Mouse (Mus musculus): ENCODE measurements at regions not wholly inside any gene's neighbourhood (a gene's known extent, or its start where the extent isn't known, plus 50 kb on each side); places are given as distances from the start of the nearest gene placed in this dataset.

DNA sequence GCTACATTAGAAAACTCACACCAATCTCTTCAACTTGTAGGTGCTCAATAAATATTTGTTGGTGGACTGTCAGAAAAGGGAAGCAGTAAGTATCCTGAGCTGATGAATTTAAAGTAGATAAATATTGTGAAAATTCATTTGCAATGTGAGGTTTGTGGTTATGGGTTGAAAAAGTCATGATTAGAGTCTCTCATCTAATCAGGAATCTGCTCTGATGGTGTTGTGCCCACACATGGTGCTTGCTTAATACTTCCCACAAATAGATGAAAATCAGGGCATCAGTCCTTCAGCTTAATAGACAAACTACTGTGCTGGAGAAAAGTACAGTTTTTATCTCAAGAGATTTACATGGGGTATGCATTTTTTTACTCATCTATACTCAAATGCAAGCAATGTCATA, 59.9 kb downstream of the S1pr1 start:
- no peaks in the 10 kb centered on the region for H3K27me3 ChIP-seq
- no peaks in the 10 kb centered on the region for H3K36me3 ChIP-seq
- no peak overlapping the region for H3K4me3 ChIP-seq
- H3K9ac ChIP-seq, result no peak overlapping the region
- no peak overlapping the region for H3K4me2 ChIP-seq (replicated peaks)
- ATAC-seq (ENCODE audit: low FRiP score), result no peak
- no peak overlapping the region for H3K27ac ChIP-seq
- no peaks in the 10 kb centered on the region for H3K4me1 ChIP-seq
- no peaks in the 10 kb centered on the region for H3K9me3 ChIP-seq (replicated peaks)

GRCm38 (mm10) chr3:115652236-115652635, 62.6 kb downstream of the S1pr1 start:
- no peak overlapping the region for H3K27ac ChIP-seq
- H3K9ac ChIP-seq, result no peak overlapping the region
- ATAC-seq (ENCODE audit: low FRiP score), result no peak
- H3K4me2 ChIP-seq (replicated peaks), result no peak overlapping the region
- H3K4me1 ChIP-seq, result no peaks in the 10 kb centered on the region
- H3K4me3 ChIP-seq, result no peak overlapping the region
- no peaks in the 10 kb centered on the region for H3K36me3 ChIP-seq
- 89% methylated on average over 5 of the region's 5 CpGs for WGBS
- no peaks in the 10 kb centered on the region for H3K27me3 ChIP-seq
- H3K9me3 ChIP-seq (replicated peaks), result no peaks in the 10 kb centered on the region

DNA sequence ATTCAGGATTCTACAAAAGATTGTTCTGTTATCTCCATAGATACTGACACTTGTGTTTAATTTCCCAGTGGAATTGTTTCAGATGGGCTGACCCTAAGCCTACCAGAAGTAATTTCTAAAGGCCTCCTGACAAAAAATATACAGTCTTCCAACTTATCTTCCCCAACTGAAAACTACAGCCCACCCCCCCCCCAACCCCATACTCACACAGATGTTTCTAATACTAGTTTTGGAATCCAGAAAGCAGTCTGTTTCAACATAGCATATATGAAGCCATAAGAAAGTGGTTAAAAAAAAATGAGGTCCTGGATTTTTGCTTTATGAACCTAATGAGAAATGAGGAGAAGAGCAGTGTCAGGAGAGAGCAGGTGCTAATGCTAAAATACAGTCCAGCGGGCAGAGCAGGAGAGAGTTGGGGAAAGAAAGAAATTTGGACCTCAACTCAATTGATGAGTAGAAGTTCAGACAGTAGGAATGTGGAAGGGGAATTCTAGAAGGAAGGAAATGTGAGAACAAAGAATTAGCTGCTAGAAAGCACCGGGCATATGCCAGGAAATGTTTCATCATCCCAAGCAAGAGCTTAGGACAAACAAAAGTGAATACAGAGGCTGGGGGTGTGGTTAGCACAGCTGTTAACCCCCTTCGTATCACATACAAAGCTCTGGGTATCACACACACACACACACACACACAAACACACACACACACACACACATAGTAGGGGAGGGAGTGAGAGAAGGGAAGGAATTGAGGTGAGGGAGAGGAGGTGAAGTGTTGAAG, 65.3 kb downstream of the S1pr1 start:
- H3K9me3 ChIP-seq (replicated peaks), result no peaks in the 10 kb centered on the region
- H3K9ac ChIP-seq, result no peak overlapping the region
- H3K27me3 ChIP-seq, result no peaks in the 10 kb centered on the region
- H3K36me3 ChIP-seq, result no peaks in the 10 kb centered on the region
- H3K4me1 ChIP-seq, result no peaks in the 10 kb centered on the region
- 82% methylated on average over 3 of the region's 3 CpGs for WGBS
- ATAC-seq (ENCODE audit: low FRiP score), result no peak
- no peak overlapping the region for H3K4me3 ChIP-seq
- H3K4me2 ChIP-seq (replicated peaks), result no peak overlapping the region
- H3K27ac ChIP-seq, result no peak overlapping the region

GRCm38 (mm10) chr3:115646993-115647392, 67.9 kb downstream of the S1pr1 start:
- Histone ChIP-seq H3K4me2 (replicated peaks) (no peak overlapping the region), H3K27me3 (no peaks in the 10 kb centered on the region), H3K27ac (no peak overlapping the region), H3K9ac (no peak overlapping the region), H3K4me3 (no peak overlapping the region), H3K4me1 (peaks cover 2% of the 10 kb centered on the region), H3K36me3 (no peaks in the 10 kb centered on the region), H3K9me3 (replicated peaks) (no peaks in the 10 kb centered on the region)
- ATAC-seq (ENCODE audit: low FRiP score), result no peak
- 72% methylated on average over 7 of the region's 7 CpGs for WGBS

DNA sequence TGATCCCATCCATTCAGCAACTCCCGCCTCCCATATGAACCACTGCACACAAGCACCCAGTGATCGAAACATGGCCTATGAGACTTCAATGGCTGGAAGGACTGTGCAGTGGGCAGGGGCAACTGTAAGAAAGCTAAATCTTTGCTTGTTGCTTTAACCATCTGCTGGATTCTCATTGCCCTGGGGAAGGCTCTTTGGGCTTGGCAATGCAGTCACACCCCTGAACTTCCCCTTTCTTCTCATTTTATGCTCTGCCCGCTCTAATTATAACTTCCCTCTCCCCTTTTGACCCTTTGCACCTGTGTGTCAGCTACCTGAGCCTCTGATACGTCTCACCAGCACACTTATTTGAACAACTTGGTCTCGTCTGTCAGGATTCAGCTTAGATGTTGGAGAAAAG, 70.6 kb downstream of the S1pr1 start:
- Histone ChIP-seq H3K9ac (no peak overlapping the region), H3K36me3 (no peaks in the 10 kb centered on the region), H3K4me3 (no peak overlapping the region), H3K4me1 (peaks cover 4% of the 10 kb centered on the region), H3K9me3 (replicated peaks) (no peaks in the 10 kb centered on the region), H3K27ac (no peak overlapping the region), H3K4me2 (replicated peaks) (no peak overlapping the region), H3K27me3 (no peaks in the 10 kb centered on the region)
- WGBS, result 83% methylated on average over 5 of the region's 5 CpGs
- no peak for ATAC-seq (ENCODE audit: low FRiP score)

DNA sequence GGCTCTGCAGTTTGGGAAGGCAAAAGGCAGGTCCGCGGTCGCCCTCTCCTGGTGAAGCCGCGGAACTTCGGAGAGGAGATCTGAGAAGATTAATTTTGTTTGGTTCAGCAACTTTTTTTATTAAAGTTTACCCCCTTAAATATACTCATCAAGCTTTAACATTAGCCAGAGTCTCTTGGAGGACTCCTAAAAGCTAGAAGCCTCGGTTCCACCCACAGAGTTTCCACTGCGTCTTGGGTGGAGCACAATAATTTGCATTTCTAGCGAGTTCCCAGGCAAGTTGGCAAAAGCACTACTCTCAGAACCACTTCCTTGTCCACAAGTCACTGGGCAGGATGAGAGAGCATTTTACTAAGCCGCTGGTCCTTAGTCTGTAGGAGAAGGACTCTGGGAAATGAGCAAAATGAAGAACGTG, 72.0 kb downstream of the S1pr1 start:
- 7% methylated on average over 11 of the region's 11 CpGs for WGBS

GRCm38 (mm10) chr3:115642001-115642845, 72.6 kb downstream of the S1pr1 start:
- H3K4me2 ChIP-seq (replicated peaks), result peak overlapping the region; percentile 59
- 9% methylated on average over 26 of the region's 26 CpGs for WGBS
- peak overlapping the region; percentile 54 for H3K9ac ChIP-seq
- no peaks in the 10 kb centered on the region for H3K27me3 ChIP-seq
- H3K9me3 ChIP-seq (replicated peaks), result no peaks in the 10 kb centered on the region
- H3K27ac ChIP-seq, result peak overlapping the region; percentile 0; the same call in 1 of the 2 replicates
- peak; percentile 73 for ATAC-seq (ENCODE audit: low FRiP score)
- no peaks in the 10 kb centered on the region for H3K36me3 ChIP-seq
- peaks cover 4% of the 10 kb centered on the region for H3K4me1 ChIP-seq
- peak overlapping the region; percentile 41 for H3K4me3 ChIP-seq

More for the DNA sequence above, 72.0 kb downstream of the S1pr1 start:
- Histone ChIP-seq H3K4me1 (peaks cover 4% of the 10 kb centered on the region), H3K27ac (no peak overlapping the region), H3K9me3 (replicated peaks) (no peaks in the 10 kb centered on the region), H3K4me3 (peak overlapping the region; percentile 41), H3K9ac (peak overlapping the region; percentile 54; the same call in 1 of the 2 replicates), H3K4me2 (replicated peaks) (peak overlapping the region; percentile 59), H3K27me3 (no peaks in the 10 kb centered on the region), H3K36me3 (no peaks in the 10 kb centered on the region)
- ATAC-seq (ENCODE audit: low FRiP score), result peak; percentile 13

- Histone ChIP-seq H3K27me3 (no peaks in the 10 kb centered on the region), H3K4me3 (no peak overlapping the region), H3K27ac (no peak overlapping the region), H3K4me1 (peaks cover 4% of the 10 kb centered on the region), H3K9me3 (replicated peaks) (no peaks in the 10 kb centered on the region), H3K9ac (no peak overlapping the region), H3K4me2 (replicated peaks) (no peak overlapping the region), H3K36me3 (no peaks in the 10 kb centered on the region)
- ATAC-seq (ENCODE audit: low FRiP score), result peak; percentile 21
- 48% methylated on average over 6 of the region's 6 CpGs for WGBS
Measured at GRCm38 (mm10) chr3:115641411-115641810, 73.5 kb downstream of the S1pr1 start.

DNA sequence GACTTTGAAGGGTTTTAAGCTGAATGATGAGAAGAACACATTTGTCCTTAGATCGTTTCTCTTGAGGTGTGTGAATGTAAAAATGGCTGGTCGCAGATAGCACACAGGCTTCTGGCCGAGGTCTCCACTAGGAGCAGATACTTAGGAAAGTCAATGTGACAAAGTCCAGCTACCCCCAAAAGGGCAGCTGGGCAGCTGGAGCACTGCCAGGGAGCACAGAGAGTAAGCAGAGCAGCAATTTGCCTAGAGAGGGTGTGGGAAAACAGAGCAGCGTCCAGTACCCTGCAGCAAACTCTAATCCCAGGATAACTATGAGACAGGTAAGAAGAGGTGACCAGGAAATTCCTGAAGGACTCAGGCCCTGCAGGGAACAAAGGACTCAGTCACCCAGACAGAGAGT, 79.4 kb downstream of the S1pr1 start:
- peaks cover 10% of the 10 kb centered on the region; the same call in 1 of the 2 replicates for H3K4me1 ChIP-seq
- H3K27ac ChIP-seq, result no peak overlapping the region
- H3K9ac ChIP-seq, result no peak overlapping the region
- no peaks in the 10 kb centered on the region for H3K36me3 ChIP-seq
- 94% methylated on average over 4 of the region's 4 CpGs for WGBS
- no peak overlapping the region for H3K4me2 ChIP-seq (replicated peaks)
- no peaks in the 10 kb centered on the region for H3K27me3 ChIP-seq
- no peak overlapping the region for H3K4me3 ChIP-seq
- H3K9me3 ChIP-seq (replicated peaks), result no peaks in the 10 kb centered on the region
- ATAC-seq (ENCODE audit: low FRiP score), result no peak

DNA sequence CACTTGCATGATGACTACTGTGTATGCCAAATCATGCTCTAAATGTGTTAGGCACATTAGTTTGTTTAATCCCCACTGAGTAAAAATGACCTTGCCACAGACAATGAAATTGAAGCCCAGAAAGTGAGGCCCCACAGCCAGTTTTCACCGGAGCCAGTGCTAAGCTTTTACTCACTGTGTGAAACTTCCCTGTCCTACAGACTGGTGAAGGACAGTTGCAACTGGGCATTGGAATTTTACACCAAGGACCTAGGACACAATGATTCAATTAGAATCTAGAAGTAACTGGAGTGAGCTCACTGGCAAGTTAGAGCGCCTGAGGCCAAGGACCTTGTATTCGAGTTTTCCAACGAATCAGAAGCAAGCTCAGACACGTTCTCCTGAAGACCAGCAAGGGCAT, 79.8 kb downstream of the S1pr1 start:
- WGBS, result 90% methylated on average over 5 of the region's 5 CpGs
- no peak overlapping the region for H3K27ac ChIP-seq
- no peak overlapping the region for H3K4me3 ChIP-seq
- H3K9me3 ChIP-seq (replicated peaks), result no peaks in the 10 kb centered on the region
- H3K9ac ChIP-seq, result no peak overlapping the region
- H3K4me2 ChIP-seq (replicated peaks), result no peak overlapping the region
- H3K36me3 ChIP-seq, result no peaks in the 10 kb centered on the region
- H3K27me3 ChIP-seq, result no peaks in the 10 kb centered on the region
- no peak for ATAC-seq (ENCODE audit: low FRiP score)
- peaks cover 10% of the 10 kb centered on the region; the same call in 1 of the 2 replicates for H3K4me1 ChIP-seq

DNA sequence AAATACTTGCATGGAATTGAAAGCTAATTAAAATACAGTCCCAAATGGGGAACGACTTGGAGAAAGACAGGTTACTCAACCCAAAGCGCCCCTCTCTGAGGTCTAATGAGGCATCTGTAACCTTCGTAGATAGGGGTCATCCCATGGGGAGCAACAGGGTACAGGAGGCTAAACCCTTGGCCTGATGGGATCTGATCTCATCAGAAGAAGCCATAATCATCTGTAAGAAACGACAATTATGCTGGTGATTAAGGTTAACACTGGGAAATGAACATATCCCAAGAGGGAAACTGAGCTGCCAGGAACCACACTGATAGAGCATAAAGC, 82.5 kb downstream of the S1pr1 start:
- H3K36me3 ChIP-seq, result no peaks in the 10 kb centered on the region
- H3K27ac ChIP-seq, result peak overlapping the region; percentile 77
- no peak overlapping the region for H3K9ac ChIP-seq
- H3K4me1 ChIP-seq, result peaks cover 10% of the 10 kb centered on the region; the same call in 1 of the 2 replicates
- WGBS, result 49% methylated on average over 4 of the region's 4 CpGs
- no peak overlapping the region for H3K4me2 ChIP-seq (replicated peaks)
- H3K4me3 ChIP-seq, result no peak overlapping the region
- H3K9me3 ChIP-seq (replicated peaks), result no peaks in the 10 kb centered on the region
- H3K27me3 ChIP-seq, result no peaks in the 10 kb centered on the region
- ATAC-seq (ENCODE audit: low FRiP score), result peak; percentile 51

GRCm38 (mm10) chr3:115631573-115632416, 83.1 kb downstream of the S1pr1 start:
- no peak overlapping the region for H3K4me3 ChIP-seq
- no peak overlapping the region for H3K4me2 ChIP-seq (replicated peaks)
- H3K27me3 ChIP-seq, result no peaks in the 10 kb centered on the region
- H3K27ac ChIP-seq, result peak overlapping the region; percentile 77
- H3K4me1 ChIP-seq, result peaks cover 10% of the 10 kb centered on the region; the same call in 1 of the 2 replicates
- WGBS, result 49% methylated on average over 17 of the region's 17 CpGs
- H3K9ac ChIP-seq, result no peak overlapping the region
- no peaks in the 10 kb centered on the region for H3K9me3 ChIP-seq (replicated peaks)
- no peaks in the 10 kb centered on the region for H3K36me3 ChIP-seq
- ATAC-seq (ENCODE audit: low FRiP score), result peak; percentile 90
